In genomic region chr10:78009184-78009944, GRCm38 (mm10) we compare ENCODE assay signal across 7 mouse cellular contexts. TPM values are rescaled to one million over a fixed set of nuclear protein-coding genes. Genes with fewer than 3 reads are reported as not detected.
DNase-seq lines count a peak whose midpoint lies in the region; ATAC-seq lines count a peak whose summit lies in the region.

No protein-coding gene starts in this region.

- no peaks in the 10 kb centered on the region for H3K27me3 ChIP-seq in intestine, embryonic 15.5 days (replicated peaks)
- peaks cover 8% of the 10 kb centered on the region; the same call in 1 of the 2 replicates for H3K27me3 ChIP-seq in midbrain, embryonic 10.5 days (ENCODE audit: low read depth, poor library complexity, severe bottlenecking)

- intact Hi-C loops in left cerebral cortex, postnatal 25 days (cut with DNase I), result loop anchor here (2.0 kb wide), 1 partner anchor 31 kb away; the partner anchor contains the start of gene 1810043G02Rik

- H3K4me3 ChIP-seq in intestine, embryonic 15.5 days (replicated peaks), result peak overlapping the region; percentile 74
- peak overlapping the region; percentile 83 for H3K4me3 ChIP-seq in midbrain, embryonic 10.5 days

- DNase-seq in adrenal gland, adult (ENCODE audit: inconsistent age in 2 of 2, low spot score in 1 of 2), result peak; percentile 97 to 99
- peak; percentile 97 for DNase-seq in embryo, embryonic 10.5 days (ENCODE audit: low spot score)
- DNase-seq in gastrocnemius, postnatal 25 days, result peak; percentile 95
- peak; percentile 91 to 97 for DNase-seq in left cerebral cortex, postnatal 25 days (ENCODE audit: low spot score in 2 of 2)
- peak; percentile 97 for DNase-seq in midbrain, embryonic 10.5 days (ENCODE audit: low spot score)
- peak; percentile 95 for DNase-seq in right cerebral cortex, postnatal 4 days

- peaks cover 38% of the 10 kb centered on the region for H3K4me1 ChIP-seq in intestine, embryonic 15.5 days (replicated peaks)
- peaks cover 47% of the 10 kb centered on the region for H3K4me1 ChIP-seq in midbrain, embryonic 10.5 days

- peak overlapping the region; percentile 91 for H3K9ac ChIP-seq in intestine, embryonic 15.5 days

- WGBS in intestine, embryonic 15.5 days, result under 1% methylated on average over 59 of the region's 59 CpGs
- under 1% methylated on average over 59 of the region's 59 CpGs for WGBS in midbrain, embryonic 10.5 days

- H3K36me3 ChIP-seq in intestine, embryonic 15.5 days, result no peaks in the 10 kb centered on the region
- peaks cover 27% of the 10 kb centered on the region for H3K36me3 ChIP-seq in midbrain, embryonic 10.5 days

- peak overlapping the region; percentile 99 for H3K27ac ChIP-seq in intestine, embryonic 15.5 days
- peak overlapping the region; percentile 98 for H3K27ac ChIP-seq in midbrain, embryonic 10.5 days (replicated peaks)

- ATAC-seq in intestine, embryonic 15.5 days, result peak; percentile 96

- H3K4me2 ChIP-seq in intestine, embryonic 15.5 days (replicated peaks), result peak overlapping the region; percentile 87

- H3K9me3 ChIP-seq in intestine, embryonic 15.5 days, result no peaks in the 10 kb centered on the region
- H3K9me3 ChIP-seq in midbrain, embryonic 10.5 days (replicated peaks), result no peaks in the 10 kb centered on the region; the same call in 1 of the 2 replicates

RNA-seq across cellular contexts. Expression of gene Pfkl, which starts 0.5 kb away (rescaled TPM):
- total RNA-seq in gastrocnemius, postnatal 25 days (2021), result 1 to 10 TPM; 5.2 to 7.7 TPM
- polyA plus RNA-seq in intestine, embryonic 15.5 days (2015; fragmentation: Nextera tagmentation; extraction: Ambion mirVana), result 252 and 254 TPM in 2 replicates
- total RNA-seq in left cerebral cortex, postnatal 25 days (2021), result 100 to 1,000 TPM; 145 to 149 TPM
- 203 and 242 TPM in 2 replicates for polyA plus RNA-seq in midbrain, embryonic 10.5 days (2016; fragmentation: Nextera tagmentation; extraction: Ambion mirVana)

RNA-seq across cellular contexts. Expression of gene 1810043G02Rik, which starts 31.0 kb away (rescaled TPM):
- total RNA-seq in gastrocnemius, postnatal 25 days (2021), result 1 to 10 TPM; 4.0 to 4.7 TPM
- 17.3 and 17.5 TPM in 2 replicates for polyA plus RNA-seq in intestine, embryonic 15.5 days (2015; fragmentation: Nextera tagmentation; extraction: Ambion mirVana)
- total RNA-seq in left cerebral cortex, postnatal 25 days (2021), result 10 to 100 TPM; 30.3 to 34.7 TPM
- polyA plus RNA-seq in midbrain, embryonic 10.5 days (2016; fragmentation: Nextera tagmentation; extraction: Ambion mirVana), result 39.6 and 39.8 TPM in 2 replicates

RNA-seq across cellular contexts. Expression of gene Dnmt3l, which starts 32.4 kb away (rescaled TPM):
- total RNA-seq in gastrocnemius, postnatal 25 days (2021), result not detected
- polyA plus RNA-seq in intestine, embryonic 15.5 days (2015; fragmentation: Nextera tagmentation; extraction: Ambion mirVana), result 0.11 and 0.31 TPM in 2 replicates
- not detected for total RNA-seq in left cerebral cortex, postnatal 25 days (2021)
- 0.12 and 0.14 TPM in 2 replicates for polyA plus RNA-seq in midbrain, embryonic 10.5 days (2016; fragmentation: Nextera tagmentation; extraction: Ambion mirVana)

RNA-seq across cellular contexts. Expression of gene Aire, which starts 34.0 kb away (rescaled TPM):
- not detected for total RNA-seq in gastrocnemius, postnatal 25 days (2021)
- polyA plus RNA-seq in intestine, embryonic 15.5 days (2015; fragmentation: Nextera tagmentation; extraction: Ambion mirVana), result 0.15 and 0.28 TPM in 2 replicates
- not detected for total RNA-seq in left cerebral cortex, postnatal 25 days (2021)
- 0.12 and 0.19 TPM in 2 replicates for polyA plus RNA-seq in midbrain, embryonic 10.5 days (2016; fragmentation: Nextera tagmentation; extraction: Ambion mirVana)

RNA-seq across cellular contexts. Expression of gene Trpm2, which starts 39.0 kb away (rescaled TPM):
- total RNA-seq in gastrocnemius, postnatal 25 days (2021), result under 1 TPM; 0.26 to 0.83 TPM
- 1.1 and 1.2 TPM in 2 replicates for polyA plus RNA-seq in intestine, embryonic 15.5 days (2015; fragmentation: Nextera tagmentation; extraction: Ambion mirVana)
- 10 to 100 TPM; 32.3 to 44.9 TPM for total RNA-seq in left cerebral cortex, postnatal 25 days (2021)
- 0.84 and 0.88 TPM in 2 replicates for polyA plus RNA-seq in midbrain, embryonic 10.5 days (2016; fragmentation: Nextera tagmentation; extraction: Ambion mirVana)

Comparison
In these comparisons a context has a peak if more than half of its experiments do, and no peak if none do; other contexts are left out.
1. Peak in every context shown above with its lines: DNase-seq, ATAC-seq, H3K4me3 ChIP-seq and H3K27ac ChIP-seq.
2. RNA of gene Pfkl, which starts 0.5 kb away (total RNA-seq): 145 to 149 TPM in left cerebral cortex, postnatal 25 days; 5.2 to 7.7 TPM in gastrocnemius, postnatal 25 days; every median in the first group is over 10 times any median in the second.
3. RNA of gene 1810043G02Rik, which starts 31.0 kb away (total RNA-seq): 30.3 to 34.7 TPM in left cerebral cortex, postnatal 25 days; 4.0 to 4.7 TPM in gastrocnemius, postnatal 25 days; every median in the first group is over 4 times any median in the second.